In genomic region chr6:87590394-87591281, GRCm38 (mm10) we compare ENCODE assay signal across 8 mouse cellular contexts. TPM values are rescaled to one million over a fixed set of nuclear protein-coding genes. Genes with fewer than 3 reads are reported as not detected.
DNase-seq lines count a peak whose midpoint lies in the region; ATAC-seq and TF ChIP-seq lines count a peak whose summit lies in the region.

Gene Prokr1 (minus strand): TSS chr6:87590743.

- peak within 1 kb of the TSS; percentile 72 for H3K9ac ChIP-seq in embryonic facial prominence, embryonic 13.5 days
- H3K9ac ChIP-seq in heart, embryonic 14.5 days (ENCODE audit: low read length): peak within 1 kb of the TSS; percentile 60
- H3K9ac ChIP-seq in kidney, embryonic 16.5 days (replicated peaks; ENCODE audit: low read length): peak within 1 kb of the TSS; percentile 67

- H3K36me3 ChIP-seq in G1E (replicated peaks): peaks cover 10% of the 10 kb centered on the region
- no peaks in the 10 kb centered on the region for H3K36me3 ChIP-seq in embryonic facial prominence, embryonic 13.5 days
- no peaks in the 10 kb centered on the region for H3K36me3 ChIP-seq in heart, embryonic 14.5 days (ENCODE audit: control insufficient read depth, insufficient read depth, low read length)
- no peaks in the 10 kb centered on the region for H3K36me3 ChIP-seq in kidney, embryonic 16.5 days (ENCODE audit: insufficient read depth, low read length)

- under 1% methylated on average over 34 of the region's 34 CpGs for WGBS in embryonic facial prominence, embryonic 13.5 days
- under 1% methylated on average over 34 of the region's 34 CpGs for WGBS in heart, embryonic 14.5 days
- under 1% methylated on average over 34 of the region's 34 CpGs for WGBS in kidney, embryonic 16.5 days

- TF ChIP-seq CTCF in G1E (IDR thresholded peaks at IDR 0.05; ENCODE audit: low read depth, low read length): no peak

- H3K4me2 ChIP-seq in embryonic facial prominence, embryonic 13.5 days: peak within 1 kb of the TSS; percentile 94
- H3K4me2 ChIP-seq in heart, embryonic 14.5 days (ENCODE audit: low read length): peak within 1 kb of the TSS; percentile 74
- peak within 1 kb of the TSS; percentile 93 for H3K4me2 ChIP-seq in kidney, embryonic 16.5 days (replicated peaks; ENCODE audit: low read depth, low read length)

- peak within 1 kb of the TSS; percentile 71 for H3K4me3 ChIP-seq in G1E (ENCODE audit: low read depth, low read length)
- H3K4me3 ChIP-seq in embryonic facial prominence, embryonic 13.5 days: peak within 1 kb of the TSS; percentile 57
- peak within 1 kb of the TSS; percentile 49 to 64 for H3K4me3 ChIP-seq in heart, embryonic 14.5 days (ENCODE audit: control insufficient read depth in 1 of 2, insufficient read depth in 1 of 2, low read depth in 1 of 2, low read length in 2 of 2)
- peak within 1 kb of the TSS; percentile 64 for H3K4me3 ChIP-seq in kidney, embryonic 16.5 days (ENCODE audit: low read length)

- H3K9me3 ChIP-seq in G1E (replicated peaks): no peaks in the 10 kb centered on the region
- H3K9me3 ChIP-seq in embryonic facial prominence, embryonic 13.5 days: no peaks in the 10 kb centered on the region
- no peaks in the 10 kb centered on the region for H3K9me3 ChIP-seq in heart, embryonic 14.5 days (ENCODE audit: control insufficient read depth, low read length)
- no peaks in the 10 kb centered on the region for H3K9me3 ChIP-seq in kidney, embryonic 16.5 days (ENCODE audit: low read length)

- ATAC-seq in G1E (ENCODE audit: extremely low read depth, insufficient number of reproducible peaks, low FRiP score, poor library complexity, severe bottlenecking): no peak; the same call in 1 of the 2 replicates
- ATAC-seq in embryonic facial prominence, embryonic 13.5 days (ENCODE audit: insufficient number of reproducible peaks, insufficient read depth, low FRiP score, low TSS enrichment, low read depth): peak; percentile 59
- ATAC-seq in heart, embryonic 14.5 days (ENCODE audit: insufficient number of reproducible peaks, insufficient read depth, low FRiP score, low read depth): peak; percentile 66
- peak; percentile 96 for ATAC-seq in kidney, embryonic 16.5 days (ENCODE audit: low FRiP score, low TSS enrichment)

- peak; percentile 47 to 49 for DNase-seq in adrenal gland, adult 18-20 months (ENCODE audit: low spot score in 2 of 2)
- DNase-seq in adrenal gland, adult 8-10 months: no peak
- peak; percentile 27 for DNase-seq in G1E (ENCODE audit: low spot score)
- peak; percentile 23 for DNase-seq in lung, postnatal 25 days (ENCODE audit: low spot score)
- DNase-seq in retina, postnatal 1 day: peak; percentile 78

- peaks cover 61% of the 10 kb centered on the region for H3K27me3 ChIP-seq in G1E (ENCODE audit: insufficient read depth, low read length)
- H3K27me3 ChIP-seq in embryonic facial prominence, embryonic 13.5 days: peaks cover 37% of the 10 kb centered on the region
- peaks cover 39% of the 10 kb centered on the region for H3K27me3 ChIP-seq in heart, embryonic 14.5 days (ENCODE audit: control insufficient read depth, insufficient read depth, low read length)
- H3K27me3 ChIP-seq in kidney, embryonic 16.5 days (ENCODE audit: insufficient read depth, low read length): 0 out of 2 replicates have a peak, but pooled peaks cover 3% of the 10 kb centered on the region

- H3K27ac ChIP-seq in embryonic facial prominence, embryonic 13.5 days: no peak within 1 kb of the TSS
- H3K27ac ChIP-seq in heart, embryonic 14.5 days (replicated peaks in 1 of 2; ENCODE audit: control insufficient read depth in 1 of 2, insufficient read depth in 1 of 2, low read depth in 2 of 2, low read length in 2 of 2): no peak within 1 kb of the TSS
- peak within 1 kb of the TSS; percentile 55; the same call in 1 of the 2 replicates for H3K27ac ChIP-seq in kidney, embryonic 16.5 days (ENCODE audit: low read length)

- H3K4me1 ChIP-seq in G1E (ENCODE audit: insufficient read depth, low read depth, low read length): peaks cover 49% of the 10 kb centered on the region
- H3K4me1 ChIP-seq in embryonic facial prominence, embryonic 13.5 days: peaks cover 10% of the 10 kb centered on the region
- peaks cover 7 to 14% of the 10 kb centered on the region in 2 experiments; a peak in 3 of 4 replicates for H3K4me1 ChIP-seq in heart, embryonic 14.5 days (ENCODE audit: control insufficient read depth in 2 of 2, insufficient read depth in 2 of 2, low read length in 2 of 2)
- H3K4me1 ChIP-seq in kidney, embryonic 16.5 days (ENCODE audit: insufficient read depth, low read length): peaks cover 22% of the 10 kb centered on the region

RNA-seq across cellular contexts. Expression of gene Prokr1, which starts in this region (rescaled TPM):
- total RNA-seq in adrenal gland, adult 18-20 months (2021): under 1 TPM; 0.13 to 0.64 TPM
- under 1 TPM; 0.10 to 0.89 (median 0.36) TPM for total RNA-seq in adrenal gland, adult 8-10 months (2022)
- total RNA-seq in G1E (2014; fragmentation: Nextera tagmentation): 2.6 and 6.3 TPM in 2 replicates
- 1.9 and 3.3 TPM in 2 replicates for total RNA-seq in G1E (2017)
- polyA plus RNA-seq in G1E (2012): 0.24 and 0.33 TPM in 2 replicates
- 3.6 and 3.9 TPM in 2 replicates for polyA plus RNA-seq in embryonic facial prominence, embryonic 13.5 days (2015; fragmentation: Nextera tagmentation; extraction: Ambion mirVana)
- 1.2 and 1.5 TPM in 2 replicates for polyA plus RNA-seq in heart, embryonic 14.5 days (2014; fragmentation: Nextera tagmentation; extraction: Ambion mirVana)
- 5.0 and 5.1 TPM in 2 replicates for polyA plus RNA-seq in kidney, embryonic 16.5 days (2015; fragmentation: Nextera tagmentation; extraction: Ambion mirVana)

Comparison
In these comparisons a context has a peak if more than half of its experiments do, and no peak if none do; other contexts are left out.
1. Peak in DNase-seq in adrenal gland, adult 18-20 months; RNA of the gene not detected or under 1 TPM.